Mouse (Mus musculus): ENCODE measurements around the gene Ranbp9.
"Not testable (repeated sequence)": the region's sequence is repeated elsewhere in the genome, so short reads cannot be mapped to it uniquely, and the experiment has no call there.

Gene Ranbp9

DNA sequence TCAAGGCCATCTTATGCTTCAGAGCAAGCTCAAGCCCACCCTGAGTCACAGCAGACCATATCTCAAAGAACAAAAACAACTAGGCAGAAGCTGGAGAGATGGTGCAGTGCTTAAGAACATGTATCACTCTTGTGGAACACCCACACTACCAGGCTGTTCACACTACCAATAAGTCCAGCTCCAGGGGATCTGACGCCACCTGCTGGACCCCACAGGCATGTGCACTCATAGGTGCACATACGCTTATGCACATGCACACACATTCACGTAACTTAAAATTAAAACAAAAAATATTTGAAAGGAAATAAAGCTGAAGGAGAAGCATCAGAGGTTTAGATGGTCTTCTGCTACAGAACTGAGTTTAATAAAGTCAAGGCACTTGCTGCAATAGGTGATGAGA, 16.7 kb upstream of the Ranbp9 start:
- DNase-seq (ENCODE audit: inconsistent age in 2 of 2, low spot score in 1 of 2): no peak

- DNase-seq (ENCODE audit: inconsistent age in 2 of 2, low spot score in 1 of 2): no peak
These were observed 15.6 kb upstream of the Ranbp9 start for GRCm38 (mm10) chr13:43496660-43497059.

DNA sequence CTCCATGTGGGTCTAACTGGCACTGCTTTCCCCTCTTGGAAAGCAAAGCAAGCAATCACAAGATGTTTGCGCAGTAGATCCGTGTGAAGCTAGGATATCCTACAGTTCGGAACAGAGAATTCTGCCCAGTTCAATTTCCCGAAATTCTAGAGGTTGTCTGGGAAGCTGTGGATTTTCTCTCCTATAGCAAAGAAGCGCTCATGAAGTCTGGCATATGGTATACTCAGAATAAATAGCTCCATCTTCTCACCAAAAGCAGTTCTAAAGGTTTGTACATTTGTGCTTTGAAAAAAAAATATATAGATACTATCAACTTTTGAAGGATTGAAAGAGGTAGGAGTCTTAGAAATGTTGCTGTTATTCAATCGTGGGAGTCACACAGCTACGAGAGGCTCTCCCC, 14.6 kb upstream of the Ranbp9 start:
- no peak for DNase-seq (ENCODE audit: inconsistent age in 2 of 2, low spot score in 1 of 2)

GRCm38 (mm10) chr13:43493725-43494124, 12.6 kb upstream of the Ranbp9 start:
- no peak for DNase-seq (ENCODE audit: inconsistent age in 2 of 2, low spot score in 1 of 2)

GRCm38 (mm10) chr13:43493058-43493481, 12.0 kb upstream of the Ranbp9 start:
- DNase-seq (ENCODE audit: inconsistent age in 2 of 2, low spot score in 1 of 2): no peak

DNA sequence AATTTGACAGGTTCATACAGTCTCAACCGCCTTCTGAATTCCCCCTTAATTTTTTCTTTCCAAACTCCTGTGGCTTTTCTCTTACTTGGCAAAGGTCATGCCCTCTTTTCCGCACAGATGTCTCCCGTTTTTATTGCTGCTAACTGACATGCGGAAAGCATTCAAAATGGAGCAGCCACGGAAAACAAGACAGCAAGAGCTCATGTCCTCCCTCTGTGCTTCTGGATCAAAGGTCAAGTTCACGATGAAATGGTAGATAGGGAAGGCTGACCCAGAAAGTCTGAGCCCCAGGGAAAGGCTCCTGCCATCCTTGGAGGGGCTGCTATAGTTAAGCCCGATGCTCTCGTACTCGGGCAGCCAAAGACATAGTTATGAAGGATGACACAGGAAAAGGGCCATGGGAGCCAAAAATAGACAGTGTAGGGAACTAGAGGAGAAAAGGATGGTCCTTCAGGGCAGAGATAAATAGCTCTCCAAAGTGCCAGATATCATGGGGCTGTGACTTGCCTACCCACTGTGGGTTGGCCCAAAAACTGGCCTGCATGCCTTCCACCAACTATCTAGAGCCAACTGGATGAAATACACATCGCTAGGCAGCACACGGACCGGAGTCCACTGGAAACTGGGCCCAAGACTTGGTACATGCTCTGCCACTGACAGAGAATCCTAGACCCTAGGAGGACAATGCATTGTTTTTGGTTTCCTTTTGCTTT, 5.6 kb upstream of the Ranbp9 start:
- no peak for DNase-seq (ENCODE audit: inconsistent age in 2 of 2, low spot score in 1 of 2)

DNA sequence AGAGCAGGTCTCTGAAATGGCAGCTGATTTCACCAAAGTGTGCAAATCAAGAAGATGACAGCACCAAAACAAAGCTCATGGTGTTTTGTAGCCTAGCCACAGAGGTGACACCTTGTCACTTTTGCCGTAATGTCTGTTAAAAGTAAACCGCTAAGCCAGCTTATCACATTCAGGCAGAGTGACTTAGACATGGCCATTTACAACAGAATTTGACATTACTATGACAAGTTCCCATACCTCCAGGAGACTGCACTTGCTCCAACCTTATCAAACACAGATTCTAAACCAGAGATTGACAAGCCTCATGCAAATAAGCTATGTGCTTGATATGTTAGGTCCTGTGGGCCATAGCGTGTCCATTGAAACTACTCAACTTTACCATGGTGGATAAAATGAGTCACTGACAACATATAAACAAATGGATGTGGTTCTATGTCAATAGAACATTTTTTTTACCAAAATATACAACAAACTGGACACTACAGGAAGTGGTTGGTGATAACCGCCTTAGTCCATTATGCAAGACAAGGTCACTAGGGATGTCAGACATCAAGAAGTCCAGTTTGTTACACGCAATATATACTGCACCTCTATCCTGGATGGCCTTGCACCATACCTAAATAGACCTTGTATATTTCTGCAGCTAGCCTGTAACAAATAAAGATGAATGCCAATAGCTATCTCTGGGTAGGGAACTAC, 4.3 kb upstream of the Ranbp9 start:
- DNase-seq (ENCODE audit: inconsistent age in 2 of 2, low spot score in 1 of 2): no peak

DNA sequence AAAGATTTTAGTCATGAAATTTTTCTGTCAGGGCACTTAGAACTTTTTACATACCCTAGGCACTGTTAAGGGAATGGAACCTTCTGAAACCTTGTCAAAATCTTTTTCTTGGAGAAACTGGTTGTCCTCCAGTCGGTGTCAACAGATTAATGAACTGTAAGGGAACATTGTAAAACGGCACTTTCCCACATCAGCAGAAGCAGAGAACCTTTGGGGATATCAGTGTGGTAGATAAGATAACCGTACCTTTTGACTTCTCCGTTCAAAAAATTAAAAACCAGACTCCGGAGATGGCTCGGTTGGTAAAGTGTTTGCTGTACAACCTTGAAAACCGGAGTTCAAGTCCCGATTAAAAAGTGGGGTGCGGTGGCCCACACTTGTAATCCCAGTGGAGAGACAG, 1.7 kb upstream of the Ranbp9 start:
- DNase-seq (ENCODE audit: inconsistent age in 2 of 2, low spot score in 1 of 2): no peak

GRCm38 (mm10) chr13:43481859-43482245, 770 bp upstream of the Ranbp9 start:
- DNase-seq (ENCODE audit: inconsistent age in 2 of 2, low spot score in 1 of 2): no peak

DNA sequence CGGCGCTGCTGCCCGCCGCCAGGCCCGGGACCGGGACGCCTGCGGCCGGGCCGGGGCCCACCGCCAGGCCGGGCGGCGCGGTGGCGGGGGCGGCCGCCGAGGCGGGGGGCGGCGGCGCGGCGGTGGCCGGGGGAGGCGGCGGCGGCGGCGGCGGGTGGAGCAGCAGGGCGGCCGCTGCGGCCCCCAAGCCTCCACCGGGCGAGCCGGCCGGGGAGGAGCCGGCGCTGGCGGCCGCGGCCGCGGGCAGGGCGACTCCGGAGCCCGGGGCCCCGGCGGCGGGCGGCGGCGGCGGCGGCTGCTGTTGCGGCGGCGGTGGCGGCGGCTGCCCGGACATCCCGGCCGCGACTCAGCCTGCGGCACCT, 506 bp downstream of the Ranbp9 start:
- no peak for DNase-seq (ENCODE audit: inconsistent age in 2 of 2, low spot score in 1 of 2)

GRCm38 (mm10) chr13:43479767-43480571, 1.1 kb downstream of the Ranbp9 start:
- peak; percentile 58 to 84 for DNase-seq (ENCODE audit: inconsistent age in 2 of 2, low spot score in 1 of 2)

DNA sequence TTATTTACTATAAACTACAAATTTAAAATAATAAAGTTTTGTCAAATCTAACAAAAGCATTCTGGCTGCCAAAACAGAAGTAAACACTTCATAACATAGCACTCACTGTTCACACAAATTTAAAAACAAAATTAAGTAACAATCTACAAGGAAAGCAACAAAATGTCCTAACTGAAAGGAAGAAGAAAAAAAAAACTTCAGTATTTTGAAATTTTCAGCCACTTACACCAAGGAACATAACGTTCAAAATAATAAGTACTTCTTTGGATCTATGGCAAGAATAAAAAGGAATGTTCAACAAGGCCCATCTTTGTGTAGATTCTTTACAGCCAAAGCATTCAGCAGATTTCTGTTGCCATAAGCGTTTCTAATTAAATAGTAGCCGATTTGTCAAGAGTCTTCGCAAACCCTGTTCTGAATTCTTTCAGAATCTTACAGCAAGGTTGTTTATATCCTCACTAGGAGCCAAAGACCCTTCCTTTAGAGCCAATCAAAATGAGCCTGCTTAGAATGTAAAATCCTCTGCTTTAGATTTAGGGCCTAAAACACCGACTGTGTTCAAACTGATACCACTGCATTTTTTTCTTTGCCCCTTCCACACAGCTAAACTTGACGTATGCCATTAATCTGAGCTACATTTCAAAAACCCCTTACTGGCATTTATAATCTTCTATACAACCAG, 1.9 kb downstream of the Ranbp9 start:
- DNase-seq (ENCODE audit: inconsistent age in 2 of 2, low spot score in 1 of 2): peak in 1 of 2 experiments; percentile 70

GRCm38 (mm10) chr13:43478586-43478985, 2.5 kb downstream of the Ranbp9 start:
- DNase-seq (ENCODE audit: inconsistent age in 2 of 2, low spot score in 1 of 2): peak; percentile 45 to 92

GRCm38 (mm10) chr13:43477098-43477697, 3.9 kb downstream of the Ranbp9 start:
- no peak for DNase-seq (ENCODE audit: inconsistent age in 2 of 2, low spot score in 1 of 2)

GRCm38 (mm10) chr13:43476226-43476625, 4.9 kb downstream of the Ranbp9 start:
- no peak for DNase-seq (ENCODE audit: inconsistent age in 2 of 2, low spot score in 1 of 2)

GRCm38 (mm10) chr13:43474722-43475121, 6.4 kb downstream of the Ranbp9 start:
- DNase-seq (ENCODE audit: inconsistent age in 2 of 2, low spot score in 1 of 2): peak in 1 of 2 experiments; percentile 56

- not testable (repeated sequence) for DNase-seq (ENCODE audit: inconsistent age in 2 of 2, low spot score in 1 of 2)
These were observed 9.2 kb downstream of the Ranbp9 start for GRCm38 (mm10) chr13:43471861-43472260.

GRCm38 (mm10) chr13:43469607-43470006, 11.5 kb downstream of the Ranbp9 start:
- no peak for DNase-seq (ENCODE audit: inconsistent age in 2 of 2, low spot score in 1 of 2)

GRCm38 (mm10) chr13:43464605-43465004, 16.5 kb downstream of the Ranbp9 start:
- no peak for DNase-seq (ENCODE audit: inconsistent age in 2 of 2, low spot score in 1 of 2)

DNA sequence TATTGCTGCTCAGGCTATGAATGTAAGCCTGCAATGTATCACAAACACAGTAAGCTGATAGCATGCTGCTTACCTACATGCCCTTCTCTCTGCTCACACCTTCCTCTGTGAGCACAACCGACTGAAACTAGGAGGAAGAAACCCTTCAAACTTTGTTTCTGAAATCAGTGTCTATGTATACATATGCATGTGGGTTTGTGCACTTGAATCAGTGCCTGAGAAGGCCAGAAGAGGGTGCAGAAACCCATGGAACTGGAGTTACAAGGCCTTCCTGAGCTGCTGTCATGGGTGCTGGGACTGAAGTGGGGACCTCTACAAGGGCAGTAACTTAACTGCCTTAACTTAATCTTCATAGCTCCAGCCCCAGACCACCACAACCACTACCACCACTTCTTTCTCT, 23.9 kb downstream of the Ranbp9 start:
- no peak for DNase-seq (ENCODE audit: inconsistent age in 2 of 2, low spot score in 1 of 2)

DNA sequence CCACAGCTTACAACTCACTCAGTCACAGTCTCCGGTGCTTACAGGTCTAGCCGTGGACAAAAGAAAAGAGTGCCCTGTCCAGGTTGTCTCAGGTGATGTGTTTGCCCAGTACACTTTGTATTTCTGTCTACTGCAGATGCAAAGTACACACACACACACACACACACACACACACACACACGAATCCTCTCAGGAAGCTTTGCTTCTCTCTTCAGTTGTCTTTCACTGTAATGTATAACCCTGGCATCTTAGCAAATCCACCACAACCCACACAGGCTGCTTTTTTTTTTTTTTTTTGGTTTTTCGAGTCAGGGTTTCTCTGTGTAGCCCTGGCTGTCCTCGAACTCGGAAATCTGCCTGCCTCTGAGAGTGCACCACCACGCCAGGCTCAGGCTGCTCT, 26.7 kb downstream of the Ranbp9 start:
- DNase-seq (ENCODE audit: inconsistent age in 2 of 2, low spot score in 1 of 2): no peak
